Mouse (Mus musculus) megakaryocyte, embryonic 14.5 days (primary cell): ENCODE results near the gene Tstd2.

Experiments
- FLI1 ChIP-seq: IDR thresholded peaks from 2 replicates; pipeline ENCODE4 v1.6.1; 2012; ENCODE audit warnings: low read length, inconsistent platforms, mixed read lengths
- GATA1 ChIP-seq: IDR thresholded peaks from 3 replicates; pipeline ENCODE4 v1.6.1; 2012; ENCODE audit warnings: mixed read lengths, low read length, inconsistent platforms, borderline replicate concordance

GRCm38 (mm10) chr4:46085223-46085811 lies 53.2 kb downstream of the Tstd2 start:
- TF ChIP-seq GATA1, result no peak
- no peak for TF ChIP-seq FLI1
